Mouse (Mus musculus) liver, postnatal 0 days (tissue): ENCODE data around the gene Cyb5d1.

Experiments
- CTCF ChIP-seq: sonication (generic); IDR thresholded peaks from 2 replicates; pipeline ENCODE4 v1.5.1; 2016; ENCODE audit warnings: antibody characterized with exemption, low read depth
- EP300 ChIP-seq: IDR thresholded peaks from 2 replicates; pipeline ENCODE4 v1.6.1; 2016; ENCODE audit warnings: antibody characterized with exemption, low read depth, mild to moderate bottlenecking

GRCm38 (mm10) chr11:69364376-69364775, 31.1 kb downstream of the Cyb5d1 start:
- TF ChIP-seq CTCF (no peak), EP300 (no peak)
